Mouse (Mus musculus) forebrain, embryonic 15.5 days (tissue): ENCODE measurements at regions not wholly inside any gene's neighbourhood (a gene's known extent, or its start where the extent isn't known, plus 50 kb on each side); places are given as distances from the start of the nearest gene placed in this dataset.
A peak's percentile ranks its signal among the peaks of the same experiment; 100 is the strongest.
"Not testable (repeated sequence)": the region's sequence is repeated elsewhere in the genome, so short reads cannot be mapped to it uniquely, and the experiment has no call there.

Source experiments
- ATAC-seq: fragments of 200-750 bp; cut with Nextera tagmentation; replicated peaks from 2 replicates; pipeline ENCODE4 v1.8.0; 2017; ENCODE audit warnings: mild to moderate bottlenecking, moderate TSS enrichment, moderate library complexity
- H3K27ac ChIP-seq: fragments of 300-500 bp; sonication (generic); replicated peaks from 2 replicates; pipeline ENCODE4 v1.5.1; 2015; ENCODE audit warnings: mild to moderate bottlenecking, inconsistent platforms
- H3K27me3 ChIP-seq: fragments of 300-500 bp; sonication (generic); 2 replicates; pipeline ENCODE4 v1.6.1; 2015; ENCODE audit warnings: inconsistent platforms
- H3K36me3 ChIP-seq: fragments of 300-500 bp; sonication (generic); 2 replicates; pipeline ENCODE4 v1.6.1; 2015; ENCODE audit warnings: mild to moderate bottlenecking, inconsistent platforms
- H3K4me1 ChIP-seq: fragments of 300-500 bp; sonication (generic); 2 replicates; pipeline ENCODE4 v1.6.1; 2015; ENCODE audit warnings: inconsistent platforms
- H3K4me2 ChIP-seq: fragments of 300-500 bp; sonication (generic); replicated peaks from 2 replicates; pipeline ENCODE4 v1.6.1; 2015; ENCODE audit warnings: mild to moderate bottlenecking, inconsistent platforms
- H3K4me3 ChIP-seq: fragments of 300-500 bp; sonication (generic); 2 replicates; pipeline ENCODE4 v1.5.1; 2015; ENCODE audit warnings: mild to moderate bottlenecking, inconsistent platforms
- H3K9ac ChIP-seq: fragments of 300-500 bp; sonication (generic); replicated peaks from 2 replicates; pipeline ENCODE4 v1.6.1; 2015; ENCODE audit warnings: mild to moderate bottlenecking, inconsistent platforms
- H3K9me3 ChIP-seq: fragments of 300-500 bp; sonication (generic); 2 replicates; pipeline ENCODE4 v1.6.1; 2016; ENCODE audit warnings: inconsistent platforms
- WGBS: fragments of 180-500 bp; shearing (Covaris S2); methylation state at CpG from one replicate; pipeline ENCODE4 v1.1.7; 2015; ENCODE audit warnings: mixed read lengths; 5-methylcytosine and 5-hydroxymethylcytosine counted together

DNA sequence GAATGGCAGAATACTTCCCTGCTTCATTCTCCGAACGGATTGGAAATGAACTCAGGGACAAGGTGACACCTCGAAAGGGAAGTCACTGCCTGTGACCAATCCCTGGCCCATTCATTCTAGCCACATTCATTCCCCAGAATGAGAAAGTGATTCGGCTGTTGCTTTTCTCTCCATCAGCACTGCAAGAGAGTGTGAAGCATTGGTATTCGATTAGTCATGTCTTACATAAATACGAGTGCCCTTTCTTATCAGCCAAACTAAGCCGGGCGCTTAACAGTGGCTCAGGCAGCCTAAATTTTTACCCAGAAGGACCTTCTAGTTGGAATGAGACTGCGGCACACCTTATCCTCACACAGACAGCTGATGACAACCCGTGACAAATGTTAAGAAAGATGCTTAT is 122.8 kb downstream of the Gm5426 start:
- no peaks in the 10 kb centered on the region for H3K27me3 ChIP-seq
- no peak overlapping the region for H3K4me2 ChIP-seq
- H3K27ac ChIP-seq: no peak overlapping the region
- H3K9me3 ChIP-seq: no peaks in the 10 kb centered on the region
- peaks cover 8% of the 10 kb centered on the region for H3K4me1 ChIP-seq
- no peaks in the 10 kb centered on the region for H3K36me3 ChIP-seq
- ATAC-seq: no peak
- H3K9ac ChIP-seq: no peak overlapping the region
- H3K4me3 ChIP-seq: no peak overlapping the region
- WGBS: 91% methylated on average over 10 of the region's 10 CpGs

- H3K36me3 ChIP-seq: no peaks in the 10 kb centered on the region
- 94% methylated on average over 8 of the region's 8 CpGs for WGBS
- no peak overlapping the region for H3K4me3 ChIP-seq
- no peak for ATAC-seq
- no peak overlapping the region for H3K9ac ChIP-seq
- no peaks in the 10 kb centered on the region for H3K27me3 ChIP-seq
- H3K4me2 ChIP-seq: no peak overlapping the region
- no peak overlapping the region for H3K27ac ChIP-seq
- H3K4me1 ChIP-seq: peaks cover 10% of the 10 kb centered on the region
- H3K9me3 ChIP-seq: no peaks in the 10 kb centered on the region
Observed at GRCm38 (mm10) chr10:96259648-96260047, 123.2 kb downstream of the Gm5426 start.

DNA sequence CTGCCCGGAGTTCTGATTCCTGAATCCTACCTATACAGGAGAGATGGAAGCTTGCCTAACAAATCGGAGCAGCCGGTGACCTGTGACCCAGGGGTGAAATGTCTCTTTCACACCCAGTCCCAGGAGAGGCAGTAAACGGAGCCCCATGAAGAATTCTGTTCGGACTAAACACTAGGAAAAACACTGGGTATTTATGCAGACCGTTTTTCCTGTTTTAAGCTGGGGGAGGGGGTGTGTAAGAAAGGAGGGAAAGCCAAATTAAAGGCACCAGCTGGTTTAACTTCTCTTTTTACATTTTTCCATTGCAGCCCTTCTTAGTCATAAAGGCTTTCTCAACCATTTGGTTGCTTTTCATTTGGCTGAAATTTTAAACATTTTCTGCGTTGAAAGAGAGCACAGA is 127.1 kb downstream of the Gm5426 start:
- no peak overlapping the region for H3K4me2 ChIP-seq
- no peaks in the 10 kb centered on the region for H3K36me3 ChIP-seq
- peak overlapping the region; percentile 2; the same call in 1 of the 2 replicates for H3K27ac ChIP-seq
- H3K27me3 ChIP-seq: no peaks in the 10 kb centered on the region
- no peak overlapping the region for H3K9ac ChIP-seq
- ATAC-seq: no peak
- H3K4me1 ChIP-seq: peaks cover 18% of the 10 kb centered on the region
- H3K9me3 ChIP-seq: no peaks in the 10 kb centered on the region
- WGBS: 26% methylated on average over 7 of the region's 7 CpGs
- no peak overlapping the region for H3K4me3 ChIP-seq

DNA sequence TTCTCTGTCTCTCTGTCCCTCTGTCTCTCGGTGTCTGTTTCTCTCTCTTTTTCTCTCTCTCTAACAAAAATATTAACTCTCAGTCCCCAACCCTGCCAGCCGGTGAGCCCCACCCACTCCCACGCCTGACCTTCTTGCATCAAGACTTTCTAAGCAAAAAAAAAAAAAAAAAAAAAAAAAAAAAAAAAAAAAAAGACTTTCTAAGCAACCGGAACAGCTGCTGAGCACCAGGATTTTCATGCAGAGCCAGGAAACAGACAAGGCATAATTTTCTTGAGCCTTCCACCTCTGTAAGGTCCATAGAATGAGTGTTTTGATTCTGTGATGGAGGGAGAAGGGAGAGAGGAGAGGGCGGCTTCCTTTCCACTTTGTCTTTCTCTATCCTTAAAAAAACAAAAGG is 128.0 kb downstream of the Gm5426 start:
- H3K27me3 ChIP-seq: no peaks in the 10 kb centered on the region
- H3K27ac ChIP-seq: no peak overlapping the region
- no peak overlapping the region for H3K4me3 ChIP-seq
- H3K4me2 ChIP-seq: no peak overlapping the region
- peaks cover 18% of the 10 kb centered on the region for H3K4me1 ChIP-seq
- no peaks in the 10 kb centered on the region for H3K36me3 ChIP-seq
- no peaks in the 10 kb centered on the region for H3K9me3 ChIP-seq
- no peak for ATAC-seq
- no peak overlapping the region for H3K9ac ChIP-seq
- WGBS: 48% methylated on average over 5 of the region's 5 CpGs

DNA sequence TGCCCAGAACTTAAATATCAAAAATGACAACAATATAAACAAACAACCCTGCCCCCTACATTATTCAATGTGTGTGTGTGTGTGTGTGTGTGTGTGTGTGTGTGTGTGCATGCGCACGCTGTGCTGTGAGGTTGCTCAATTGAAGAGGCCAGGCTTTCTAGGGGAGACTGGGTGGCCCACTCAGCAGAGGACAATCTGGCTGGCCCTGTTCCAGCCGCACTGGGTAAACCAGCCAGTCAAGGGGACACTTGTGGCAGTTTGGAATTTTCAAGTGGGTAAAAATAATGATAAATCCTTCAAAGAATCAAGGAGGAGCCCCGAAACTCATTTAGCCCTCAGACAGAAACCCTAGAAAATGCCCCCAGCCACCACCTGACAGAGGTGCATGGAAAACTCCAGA is 128.5 kb downstream of the Gm5426 start:
- no peaks in the 10 kb centered on the region for H3K36me3 ChIP-seq
- no peak overlapping the region for H3K4me2 ChIP-seq
- ATAC-seq: peak; percentile 41; the same call in 1 of the 2 replicates
- H3K27ac ChIP-seq: no peak overlapping the region
- H3K27me3 ChIP-seq: no peaks in the 10 kb centered on the region
- H3K4me3 ChIP-seq: no peak overlapping the region
- H3K9ac ChIP-seq: no peak overlapping the region
- 43% methylated on average over 4 of the region's 4 CpGs for WGBS
- H3K9me3 ChIP-seq: no peaks in the 10 kb centered on the region
- H3K4me1 ChIP-seq: peaks cover 18% of the 10 kb centered on the region

- no peak overlapping the region for H3K4me3 ChIP-seq
- H3K36me3 ChIP-seq: no peaks in the 10 kb centered on the region
- no peak overlapping the region for H3K9ac ChIP-seq
- no peak overlapping the region for H3K27ac ChIP-seq
- no peak; the same call in 1 of the 2 replicates for ATAC-seq
- 68% methylated on average over 9 of the region's 9 CpGs for WGBS
- no peaks in the 10 kb centered on the region for H3K9me3 ChIP-seq
- peaks cover 18% of the 10 kb centered on the region for H3K4me1 ChIP-seq
- no peaks in the 10 kb centered on the region for H3K27me3 ChIP-seq
- H3K4me2 ChIP-seq: no peak overlapping the region
Observed at GRCm38 (mm10) chr10:96266100-96266735, 129.8 kb downstream of the Gm5426 start.

DNA sequence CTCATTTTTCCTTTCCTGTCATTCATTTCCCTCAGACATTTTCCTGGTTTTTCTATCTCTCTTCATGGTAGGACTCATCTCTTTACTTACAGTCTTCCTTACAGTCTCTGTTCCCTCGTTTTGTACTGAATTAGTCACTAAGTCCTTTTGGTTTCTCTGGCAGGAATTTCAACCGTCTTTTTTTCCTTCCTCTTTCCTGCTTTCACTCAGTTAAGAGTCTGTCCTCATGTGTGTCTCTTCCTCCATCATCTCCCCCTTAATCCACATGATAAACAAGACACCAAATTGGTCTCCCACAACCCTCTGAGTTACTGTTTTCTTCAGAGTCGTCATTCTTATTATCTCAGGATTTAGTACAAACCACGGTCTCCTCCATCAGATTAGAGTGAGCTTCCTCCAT is 131.2 kb downstream of the Gm5426 start:
- Histone ChIP-seq H3K9ac (no peak overlapping the region), H3K27me3 (no peaks in the 10 kb centered on the region), H3K4me2 (no peak overlapping the region), H3K27ac (no peak overlapping the region), H3K9me3 (no peaks in the 10 kb centered on the region), H3K4me3 (no peak overlapping the region), H3K36me3 (no peaks in the 10 kb centered on the region), H3K4me1 (peaks cover 18% of the 10 kb centered on the region)
- WGBS: 86% methylated on average over 4 of the region's 4 CpGs
- no peak for ATAC-seq

DNA sequence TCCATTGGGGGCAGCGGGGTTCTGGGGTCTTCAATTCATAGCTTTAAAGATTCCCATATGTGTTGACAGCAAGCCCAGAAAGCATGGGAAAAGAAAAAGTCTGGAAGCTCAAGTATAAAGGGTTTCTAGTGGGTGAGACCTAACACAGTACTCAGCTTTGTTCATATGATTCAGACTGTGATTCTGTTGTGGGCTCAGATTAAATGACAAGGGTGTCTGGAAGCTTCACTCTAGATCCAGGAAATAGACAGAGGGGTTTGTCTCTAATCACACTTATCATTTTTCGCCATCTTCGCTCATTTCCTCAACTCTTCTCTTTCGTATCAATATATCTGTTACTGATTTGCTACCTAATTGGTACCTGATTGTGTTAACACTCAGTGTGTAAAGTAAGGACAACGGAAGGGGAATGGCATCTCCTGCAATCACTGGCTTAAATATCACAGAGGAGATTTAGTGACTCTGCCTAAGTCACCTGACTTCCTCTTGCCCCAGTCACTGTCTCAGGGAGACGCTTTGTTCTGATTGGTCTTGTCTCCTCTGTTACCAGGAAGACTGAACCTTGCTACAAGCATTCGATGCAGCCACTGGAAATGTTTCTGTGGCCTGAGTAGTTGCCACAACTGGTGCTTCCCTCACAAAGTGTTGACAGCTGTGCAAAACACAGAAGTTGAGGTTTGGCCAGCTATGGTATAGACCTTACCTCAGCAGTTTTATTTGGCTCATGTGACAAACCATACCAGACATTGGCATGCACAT is 137.4 kb downstream of the Gm5426 start:
- Histone ChIP-seq H3K4me1 (no peaks in the 10 kb centered on the region), H3K27me3 (no peaks in the 10 kb centered on the region), H3K9me3 (no peaks in the 10 kb centered on the region), H3K9ac (no peak overlapping the region), H3K4me3 (no peak overlapping the region), H3K27ac (no peak overlapping the region), H3K4me2 (no peak overlapping the region), H3K36me3 (no peaks in the 10 kb centered on the region)
- ATAC-seq: no peak
- WGBS: 93% methylated on average over 7 of the region's 7 CpGs

DNA sequence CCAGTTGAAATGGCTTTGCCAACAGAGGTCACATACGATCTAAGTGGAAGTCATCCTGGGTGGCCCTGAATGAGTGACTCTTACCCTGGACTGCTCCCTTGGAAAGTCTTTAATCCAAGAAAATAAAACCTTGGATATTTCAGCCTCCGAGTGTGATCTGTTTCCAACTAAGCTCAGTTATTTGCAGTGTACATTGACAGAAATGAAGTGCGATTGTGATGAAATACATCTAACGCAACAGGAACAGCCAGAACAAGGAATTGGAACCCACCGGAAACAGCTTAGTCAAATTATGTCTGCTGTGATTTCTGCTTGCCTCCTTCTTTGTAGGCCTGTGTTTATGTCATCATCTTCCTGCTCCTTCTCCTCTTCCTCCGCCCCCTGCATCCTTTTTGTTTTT is 143.7 kb downstream of the Gm5426 start:
- no peak for ATAC-seq
- H3K27ac ChIP-seq: no peak overlapping the region
- WGBS: 90% methylated on average over 6 of the region's 6 CpGs
- no peaks in the 10 kb centered on the region for H3K4me1 ChIP-seq
- H3K9me3 ChIP-seq: no peaks in the 10 kb centered on the region
- no peaks in the 10 kb centered on the region for H3K27me3 ChIP-seq
- H3K9ac ChIP-seq: no peak overlapping the region
- no peaks in the 10 kb centered on the region for H3K36me3 ChIP-seq
- H3K4me3 ChIP-seq: no peak overlapping the region
- no peak overlapping the region for H3K4me2 ChIP-seq

DNA sequence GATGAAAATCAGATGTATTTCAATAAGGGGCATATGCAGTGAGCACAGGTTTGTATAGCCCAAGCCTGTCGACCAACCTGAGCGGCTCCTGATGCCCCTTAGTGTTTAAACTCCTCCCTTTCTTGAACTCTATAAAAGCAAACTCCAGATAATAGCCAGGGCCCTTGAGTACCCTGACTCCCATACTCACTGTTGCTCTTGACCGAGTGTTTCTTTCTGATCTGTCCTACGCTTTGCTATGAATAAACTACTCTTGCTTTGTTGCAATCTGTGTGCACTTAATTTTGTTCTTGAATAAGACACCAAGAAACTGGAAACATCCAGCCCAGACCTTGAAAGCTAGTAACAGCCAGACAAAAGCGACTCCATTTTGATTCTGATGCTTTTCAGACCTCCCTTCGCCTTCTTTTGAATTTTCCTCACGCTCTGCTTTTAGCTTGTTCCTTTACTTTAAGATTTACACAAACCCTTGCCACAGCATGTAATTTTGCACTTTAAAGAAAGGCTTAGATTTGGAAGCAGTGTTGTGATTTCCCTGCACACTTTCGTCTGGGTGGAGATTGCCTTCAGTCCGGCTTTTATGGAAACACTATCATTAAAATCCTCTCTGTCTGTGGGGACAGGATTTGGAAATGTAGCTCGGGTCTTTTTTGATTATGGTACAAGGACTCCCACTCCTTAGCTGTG is 149.1 kb downstream of the Gm5426 start:
- no peaks in the 10 kb centered on the region for H3K36me3 ChIP-seq
- 36% methylated on average over 10 of the region's 10 CpGs for WGBS
- H3K4me2 ChIP-seq: no peak overlapping the region
- H3K27ac ChIP-seq: peak overlapping the region; percentile 29; the same call in 1 of the 2 replicates
- no peaks in the 10 kb centered on the region for H3K27me3 ChIP-seq
- no peak overlapping the region for H3K4me3 ChIP-seq
- 0 out of 2 replicates have a peak, but pooled peaks have one; percentile 43 for ATAC-seq
- no peak overlapping the region for H3K9ac ChIP-seq
- H3K4me1 ChIP-seq: peaks cover 4% of the 10 kb centered on the region; the same call in 1 of the 2 replicates
- no peaks in the 10 kb centered on the region for H3K9me3 ChIP-seq

DNA sequence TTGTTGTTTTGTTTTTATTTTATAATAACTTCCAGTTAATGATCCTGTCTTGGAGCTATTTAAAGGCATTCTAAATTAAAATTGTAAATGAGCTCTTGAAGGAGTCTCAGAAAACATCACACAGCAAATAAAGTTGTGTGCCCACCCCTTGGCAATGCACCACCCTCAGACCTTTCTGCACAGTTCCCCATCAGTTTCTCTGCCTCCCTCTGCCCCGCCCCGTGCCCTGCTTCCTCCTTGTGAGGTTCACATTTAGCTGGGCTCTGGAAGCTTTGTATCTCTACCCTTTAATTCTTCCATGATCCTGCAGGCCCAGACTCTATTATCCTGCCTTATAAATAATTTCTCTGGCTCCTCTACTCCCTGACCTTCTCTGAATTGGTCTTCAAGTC is 149.7 kb downstream of the Gm5426 start:
- no peak overlapping the region for H3K4me3 ChIP-seq
- H3K4me1 ChIP-seq: peaks cover 4% of the 10 kb centered on the region; the same call in 1 of the 2 replicates
- peak; percentile 67; the same call in 1 of the 2 replicates for ATAC-seq
- 53% methylated on average over 2 of the region's 2 CpGs for WGBS
- H3K9me3 ChIP-seq: no peaks in the 10 kb centered on the region
- H3K9ac ChIP-seq: no peak overlapping the region
- H3K27me3 ChIP-seq: no peaks in the 10 kb centered on the region
- H3K36me3 ChIP-seq: no peaks in the 10 kb centered on the region
- H3K27ac ChIP-seq: peak overlapping the region; percentile 29; the same call in 1 of the 2 replicates
- no peak overlapping the region for H3K4me2 ChIP-seq

GRCm38 (mm10) chr10:96289005-96289404 is 152.6 kb downstream of the Gm5426 start:
- ATAC-seq, H3K4me3 ChIP-seq, H3K27me3 ChIP-seq, H3K4me2 ChIP-seq, H3K27ac ChIP-seq, H3K9ac ChIP-seq, H3K9me3 ChIP-seq, H3K36me3 ChIP-seq, H3K4me1 ChIP-seq: not testable (repeated sequence)
